In genomic region chr12:108162036-108162435, GRCm38 (mm10) we compare ENCODE assay signal across 8 mouse cellular contexts. TPM values are rescaled to one million over a fixed set of nuclear protein-coding genes. Genes with fewer than 3 reads are reported as not detected.
DNase-seq lines count a peak whose midpoint lies in the region; ATAC-seq and TF ChIP-seq lines count a peak whose summit lies in the region.

No protein-coding gene starts in this region.

- TF ChIP-seq POLR2A in cerebellum, adult 2 months (IDR thresholded peaks at IDR 0.05; ENCODE audit: borderline replicate concordance, insufficient read depth, low read length): no peak

- no peak overlapping the region for H3K4me3 ChIP-seq in cerebellum, adult 2 months (replicated peaks; ENCODE audit: insufficient read depth, low read depth, low read length)

- H3K27ac ChIP-seq in cerebellum, adult 2 months (ENCODE audit: insufficient read depth, low read length): no peak overlapping the region

- no peak for DNase-seq in cerebellum, adult 2 months
- DNase-seq in cerebellum, adult 11 months: no peak
- peak; percentile 29 to 52 for DNase-seq in left cerebral cortex, postnatal 14 days (ENCODE audit: low spot score in 2 of 2)
- no peak for DNase-seq in left cerebral cortex, adult 11 months (ENCODE audit: low spot score)
- DNase-seq in Patski (ENCODE audit: low read depth, low spot score): no peak
- peak; percentile 31 for DNase-seq in lung, postnatal 10 days
- DNase-seq in testis, postnatal 14 days (ENCODE audit: low spot score): no peak

- WGBS in cerebellum, adult 2 months: 81% methylated on average over 1 of the region's 1 CpGs

- CTCF ChIA-PET in Patski (lab: Charles Lee): interaction anchor here (1.3 kb wide), 1 partner anchor 12 kb away, joined by 5 read pairs; no protein-coding TSS in a partner anchor

- peak; percentile 51; the same call in 1 of the 2 replicates for TF ChIP-seq CTCF in cerebellum, adult 2 months (IDR thresholded peaks at IDR 0.05; ENCODE audit: borderline replicate concordance, insufficient read depth, low read depth, low read length)
- TF ChIP-seq CTCF in Patski (IDR thresholded peaks at IDR 0.05): peak; percentile 66

- POLR2A ChIA-PET in Patski (lab: Charles Lee): no interaction called here

- H3K4me1 ChIP-seq in cerebellum, adult 2 months (ENCODE audit: control insufficient read depth, insufficient read depth, low read length): peaks cover 15% of the 10 kb centered on the region

- H3K27me3 ChIP-seq in cerebellum, adult 2 months (ENCODE audit: control insufficient read depth, insufficient read depth, low read length): no peaks in the 10 kb centered on the region
- H3K27me3 ChIP-seq in Patski: no peaks in the 10 kb centered on the region

- intact Hi-C loops in left cerebral cortex, postnatal 14 days (cut with DNase I): no loop called here

- in situ Hi-C loops in Patski (cut with MboI; ENCODE audit: low pct_unique_long_range_greater_than_20kb): no loop called here

- ATAC-seq in Patski: peak; percentile 39
- no peak for ATAC-seq in cerebellum, adult (ENCODE audit: insufficient number of reproducible peaks, low FRiP score, low TSS enrichment)

RNA-seq across cellular contexts. Expression of gene Setd3, which starts 17.1 kb away (rescaled TPM):
- 117 and 122 TPM in 2 replicates for polyA plus RNA-seq in cerebellum, adult 2 months (2012; rRNA removed)
- total RNA-seq in left cerebral cortex, postnatal 14 days (2021): 100 to 1,000 TPM; 123 to 127 TPM
- 84.2 TPM for polyA plus RNA-seq in Patski (2021)

RNA-seq across cellular contexts. Expression of gene Ccnk, which starts 17.3 kb away (rescaled TPM):
- polyA plus RNA-seq in cerebellum, adult 2 months (2012; rRNA removed): 27.0 and 32.0 TPM in 2 replicates
- total RNA-seq in left cerebral cortex, postnatal 14 days (2021): 10 to 100 TPM; 32.4 TPM
- 26.0 TPM for polyA plus RNA-seq in Patski (2021)

Comparison
In these comparisons a context has a peak if more than half of its experiments do, and no peak if none do; other contexts are left out.
1. DNase-seq: peak in left cerebral cortex, postnatal 14 days (2 of 2) and lung, postnatal 10 days (single experiment); none in cerebellum, adult 2 months (0 of 2), cerebellum, adult 11 months (single experiment), left cerebral cortex, adult 11 months (single experiment), Patski (single experiment) and testis, postnatal 14 days (single experiment).